Mouse (Mus musculus) embryo, embryonic 9.5 days (tissue): ENCODE measurements at regions not wholly inside any gene's neighbourhood (a gene's known extent, or its start where the extent isn't known, plus 50 kb on each side); places are given as distances from the start of the nearest gene placed in this dataset.
"Not testable (repeated sequence)": the region's sequence is repeated elsewhere in the genome, so short reads cannot be mapped to it uniquely, and the experiment has no call there.

ENCODE experiments used
- DNase-seq: peaks from one replicate; pipeline ENCODE4 v3.0.0-alpha.2; 2017; ENCODE audit errors: extremely low spot score

DNA sequence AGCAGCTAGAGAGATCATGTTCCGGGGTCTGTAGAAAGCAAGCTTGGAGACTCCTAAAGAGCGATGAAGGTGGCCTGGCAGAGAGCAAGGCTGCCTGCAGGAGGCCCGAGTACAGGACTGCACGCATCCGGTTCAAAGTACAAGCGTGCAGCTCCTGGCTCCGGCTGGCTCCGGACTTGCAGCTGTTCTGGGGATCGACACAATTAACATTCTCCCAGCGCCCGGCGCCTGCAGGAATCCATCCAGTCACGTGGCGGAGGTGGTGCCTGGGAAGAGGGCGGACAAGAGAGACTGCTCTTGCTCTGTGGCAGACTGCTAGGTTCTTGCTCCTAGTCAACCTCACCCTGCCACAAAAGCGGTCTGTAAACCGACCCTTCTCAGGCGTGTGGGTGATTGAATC, 86.9 kb downstream of the Bdh1 start:
- DNase-seq: peak; percentile 90

DNA sequence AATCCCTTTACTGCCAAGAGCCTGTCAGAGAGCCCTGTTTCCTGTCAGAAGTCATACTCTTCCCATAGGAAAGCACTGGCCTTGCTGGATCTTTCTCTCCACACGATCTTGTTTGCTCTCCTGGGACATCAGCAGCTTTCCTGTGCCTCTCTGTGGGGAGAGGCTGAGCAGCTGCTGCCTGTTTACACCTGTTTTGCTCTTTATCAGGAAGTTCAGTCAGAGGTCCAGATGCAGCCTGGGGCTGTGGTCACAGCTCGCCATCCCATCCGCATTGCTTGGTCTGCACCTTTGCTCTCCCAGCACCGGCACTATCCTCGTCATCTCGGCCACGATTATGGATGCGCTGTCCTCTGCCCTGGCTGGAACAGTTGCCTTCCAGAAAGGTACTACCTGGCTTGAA, 88.0 kb downstream of the Bdh1 start:
- DNase-seq: peak; percentile 15

DNA sequence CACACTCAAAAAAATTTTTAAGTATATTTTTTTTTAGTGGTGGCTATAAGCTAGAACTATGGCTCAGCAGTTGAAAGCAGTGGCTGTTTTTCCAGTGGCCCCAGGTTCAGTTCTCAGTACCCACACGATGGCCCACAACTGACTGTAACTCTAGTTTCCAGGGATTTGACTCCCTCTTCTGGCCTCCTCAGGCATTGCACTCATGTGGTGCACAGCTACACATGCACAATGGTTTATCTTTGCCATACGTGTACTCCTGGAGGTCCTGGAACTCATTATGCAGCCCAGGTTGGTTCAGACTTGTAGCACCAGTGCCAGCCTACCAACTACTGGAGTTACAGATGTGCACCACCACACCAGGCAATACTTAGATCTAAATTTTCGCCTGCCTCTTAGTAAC, 96.7 kb downstream of the Bdh1 start:
- no peak for DNase-seq

DNA sequence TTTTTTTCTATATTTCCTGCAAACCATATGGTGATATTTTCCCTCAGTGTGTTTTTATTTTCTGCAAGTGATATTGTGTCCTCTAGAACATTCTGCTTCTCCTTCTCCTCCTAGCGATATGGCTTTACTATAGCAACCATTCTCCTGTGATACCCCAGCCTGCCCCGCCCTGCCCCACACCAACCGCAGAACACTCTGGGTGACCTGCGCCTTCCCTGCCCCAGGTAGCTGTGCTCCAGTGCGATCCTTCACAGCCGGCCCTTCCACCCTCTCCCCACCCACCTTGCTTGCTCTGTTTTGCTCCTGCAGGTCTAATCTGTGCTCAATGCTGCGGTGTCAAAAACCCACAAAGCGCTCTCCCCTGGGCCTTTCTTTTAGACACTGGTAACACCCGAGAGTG, 98.0 kb downstream of the Bdh1 start:
- no peak for DNase-seq

DNA sequence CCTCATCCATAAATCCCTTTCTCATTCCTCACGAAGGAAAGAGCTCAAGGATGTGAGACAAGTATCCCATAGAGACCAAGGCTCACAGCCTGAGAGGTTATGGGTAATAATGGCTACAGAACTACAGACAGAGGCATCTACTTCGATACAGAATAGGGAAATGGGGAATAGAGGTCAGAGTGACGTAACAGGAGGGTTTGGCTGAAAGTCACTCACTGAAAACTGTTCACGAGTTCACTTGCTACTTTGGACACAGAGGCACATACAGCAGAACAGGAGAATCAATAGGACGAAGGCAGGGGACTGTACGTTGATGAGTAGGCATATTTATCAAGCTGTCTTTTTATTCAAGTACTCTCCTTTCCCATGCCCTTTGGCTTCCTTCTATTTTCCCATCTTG, 99.7 kb downstream of the Bdh1 start:
- no peak for DNase-seq

DNA sequence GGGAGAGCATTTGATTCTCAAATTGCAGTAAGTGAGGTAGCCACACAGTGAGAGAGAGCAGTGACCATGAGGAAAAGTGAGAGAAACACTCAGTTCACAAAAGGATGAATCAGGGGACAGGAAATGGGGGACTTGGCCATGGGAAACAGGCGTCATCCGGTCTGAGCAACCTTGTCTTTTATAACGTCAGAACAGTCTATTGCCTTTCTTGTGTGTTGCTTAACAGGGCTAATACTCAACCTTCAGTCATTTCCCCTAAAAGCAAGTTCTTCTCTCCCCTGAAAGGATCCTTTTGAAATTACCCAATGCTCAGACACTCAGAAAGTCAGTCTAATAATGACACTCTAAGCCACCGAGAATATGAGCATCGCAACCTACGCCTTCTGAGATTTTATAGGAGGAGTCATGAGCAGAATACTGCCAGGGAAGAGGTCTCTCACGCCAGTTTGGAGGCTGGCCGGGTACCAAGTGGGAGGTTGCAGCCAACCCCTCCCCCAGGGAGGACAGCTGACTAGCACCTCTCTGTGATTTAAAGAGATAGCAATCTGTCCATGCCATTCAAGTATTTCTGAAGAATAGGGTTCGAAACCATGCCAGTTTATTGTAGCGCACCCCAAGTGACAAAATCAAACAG, 104.7 kb downstream of the Bdh1 start:
- DNase-seq: no peak

DNA sequence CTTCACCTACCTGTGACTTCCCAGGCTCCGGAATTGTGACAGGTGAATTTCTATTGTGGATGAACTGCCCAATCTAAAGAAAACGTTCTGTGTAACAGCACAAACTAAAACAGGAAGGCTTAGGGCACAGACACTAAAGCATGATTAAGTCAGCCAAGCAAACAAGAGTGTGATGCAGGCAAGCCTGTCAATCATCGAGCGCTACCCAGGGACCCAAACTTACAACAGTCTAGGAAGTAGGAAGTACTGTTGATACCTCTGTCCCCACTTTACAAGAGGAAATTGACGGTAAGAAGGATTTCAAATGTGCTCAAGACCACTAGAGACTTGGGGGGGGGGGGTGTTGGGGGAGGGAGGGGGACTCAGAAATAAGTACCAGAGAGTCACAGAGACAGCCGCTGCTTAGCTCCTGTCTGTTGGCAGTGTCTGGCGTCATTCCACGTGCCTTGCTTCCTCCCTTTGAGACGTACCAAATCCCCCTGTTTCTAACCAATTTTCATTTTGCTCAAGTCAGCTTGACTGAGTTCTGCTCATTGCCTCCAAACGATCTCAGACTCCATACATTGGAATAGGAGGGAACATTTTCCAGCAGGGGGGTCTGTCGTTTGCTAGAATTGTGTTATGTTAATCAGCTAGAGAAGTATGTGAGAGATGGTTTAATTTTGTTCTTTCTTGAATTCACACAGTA, 106.7 kb downstream of the Bdh1 start:
- no peak for DNase-seq

DNA sequence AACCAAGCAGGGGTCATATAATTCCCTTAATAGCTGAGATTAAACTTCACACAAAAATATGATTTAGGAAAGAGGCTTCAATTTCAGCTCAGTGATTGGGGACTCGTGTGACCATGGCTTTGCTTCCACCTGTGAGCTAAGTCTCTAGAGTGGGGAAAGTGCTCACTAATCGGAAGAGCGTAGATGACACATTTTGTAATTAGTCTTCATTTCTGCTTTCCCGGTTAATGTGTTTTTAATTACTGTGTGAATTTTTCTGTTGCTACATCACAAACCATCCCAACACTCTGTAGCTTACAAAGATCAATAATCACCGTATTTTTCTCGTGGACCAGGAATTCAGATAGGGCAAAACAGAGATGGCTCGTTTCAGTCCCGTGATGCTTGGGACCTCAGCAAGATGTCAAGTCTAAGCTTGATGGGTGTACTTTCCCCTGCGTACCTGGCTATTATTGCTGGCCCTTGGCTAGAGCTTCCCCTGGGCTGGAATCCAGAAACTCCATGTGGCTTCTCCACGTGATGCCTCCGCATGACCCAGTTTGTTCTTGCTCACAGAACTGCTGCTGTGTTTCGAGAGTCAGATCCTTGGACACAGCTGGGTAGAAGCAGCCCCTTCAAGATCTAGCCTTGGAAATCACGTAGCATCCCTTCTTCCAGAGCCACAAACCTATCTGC, 107.3 kb downstream of the Bdh1 start:
- no peak for DNase-seq

DNA sequence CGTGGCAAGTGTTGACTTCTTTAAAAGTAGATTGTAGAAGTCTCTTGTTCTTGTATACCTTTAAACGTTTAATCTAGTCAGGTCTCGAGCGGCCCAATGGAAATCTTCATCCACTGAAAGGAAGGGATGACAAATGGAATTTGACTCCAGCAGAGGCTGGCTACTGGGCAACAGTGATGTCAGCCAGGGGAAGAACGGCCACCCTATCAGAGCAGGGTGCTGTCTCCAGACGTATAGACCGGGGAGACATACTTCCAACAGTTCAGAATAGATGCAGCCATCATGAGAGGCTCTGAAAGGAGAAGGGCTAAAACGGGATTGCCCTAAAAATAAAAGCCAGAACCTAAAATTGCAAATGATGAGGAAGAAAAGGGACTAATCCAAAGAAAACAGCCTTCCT, 108.0 kb downstream of the Bdh1 start:
- no peak for DNase-seq

DNA sequence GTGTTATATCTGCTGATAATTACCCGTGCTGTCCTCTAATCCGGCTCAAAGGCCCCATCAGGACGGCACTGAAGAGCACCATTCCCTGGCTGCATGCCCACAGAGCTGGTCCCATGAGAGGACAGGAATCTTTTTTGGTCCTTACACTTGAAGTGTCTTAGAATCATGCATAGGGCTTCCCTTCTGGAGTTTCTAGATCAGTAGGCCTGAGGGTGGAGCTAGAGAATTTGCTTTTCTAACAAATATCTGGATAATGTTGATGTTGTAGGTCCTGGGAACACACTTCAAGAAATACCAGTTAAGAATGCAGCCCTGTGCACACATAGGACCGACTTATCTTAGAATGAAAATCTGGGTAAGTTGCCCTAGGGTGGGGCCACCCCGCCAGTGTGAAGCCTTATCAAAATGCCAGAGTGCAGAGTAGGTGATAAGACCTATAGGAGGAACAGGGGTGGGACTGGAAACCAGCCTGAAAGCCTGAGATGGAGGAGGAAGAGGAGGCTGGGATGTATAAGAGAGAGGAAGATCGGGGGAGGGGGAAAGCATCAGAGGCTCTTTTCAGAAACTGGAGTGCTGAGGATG, 111.2 kb downstream of the Bdh1 start:
- DNase-seq: no peak

DNA sequence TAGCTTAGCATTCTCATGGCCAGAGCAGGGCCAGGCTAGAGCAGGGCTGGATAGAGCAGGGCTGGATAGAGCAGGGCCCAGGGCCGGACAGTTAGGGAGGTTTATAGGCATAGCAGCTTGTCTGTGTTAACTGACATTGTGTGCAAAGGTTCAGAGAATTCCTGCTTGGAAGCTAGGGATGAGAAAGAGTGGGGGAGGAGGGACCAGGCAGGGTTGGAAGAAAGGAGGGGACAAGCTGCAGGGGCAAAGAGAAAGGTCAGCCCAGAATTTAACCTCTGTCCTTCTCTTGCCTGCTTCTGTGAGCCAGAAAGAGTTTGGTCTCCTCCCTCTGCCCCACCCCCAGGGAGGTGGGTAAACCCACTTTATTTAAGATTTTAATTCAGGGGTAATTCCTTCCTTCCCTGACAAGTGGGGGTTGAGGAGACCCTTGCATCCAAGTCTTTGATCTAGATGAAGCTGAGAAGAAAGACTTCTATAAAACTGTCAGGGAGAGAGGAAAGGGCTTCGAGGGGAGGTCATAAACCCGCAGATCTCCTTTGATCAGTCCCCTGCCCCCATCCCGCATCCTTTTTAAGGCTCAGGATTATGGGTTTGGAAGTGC, 112.9 kb downstream of the Bdh1 start:
- peak; percentile 86 for DNase-seq

DNA sequence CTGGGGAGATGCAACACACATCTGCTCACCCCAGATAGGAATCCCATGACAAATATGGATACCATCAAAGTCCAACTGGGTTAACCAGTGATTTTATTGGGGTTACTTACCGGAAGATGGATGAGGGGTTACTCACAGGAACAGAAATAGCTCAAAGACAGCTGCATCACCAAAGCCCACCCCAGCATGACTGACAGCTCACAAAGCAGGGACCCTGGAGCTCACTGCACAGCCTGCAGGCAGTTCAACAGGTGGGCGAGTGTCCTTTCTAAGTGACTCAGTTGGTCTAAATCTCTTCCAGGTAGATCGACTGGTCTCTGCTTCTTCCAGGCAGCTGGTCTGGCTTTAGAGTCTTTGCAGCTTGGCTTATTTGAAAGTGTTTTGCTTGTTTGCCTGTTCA, 114.2 kb downstream of the Bdh1 start:
- no peak for DNase-seq

DNA sequence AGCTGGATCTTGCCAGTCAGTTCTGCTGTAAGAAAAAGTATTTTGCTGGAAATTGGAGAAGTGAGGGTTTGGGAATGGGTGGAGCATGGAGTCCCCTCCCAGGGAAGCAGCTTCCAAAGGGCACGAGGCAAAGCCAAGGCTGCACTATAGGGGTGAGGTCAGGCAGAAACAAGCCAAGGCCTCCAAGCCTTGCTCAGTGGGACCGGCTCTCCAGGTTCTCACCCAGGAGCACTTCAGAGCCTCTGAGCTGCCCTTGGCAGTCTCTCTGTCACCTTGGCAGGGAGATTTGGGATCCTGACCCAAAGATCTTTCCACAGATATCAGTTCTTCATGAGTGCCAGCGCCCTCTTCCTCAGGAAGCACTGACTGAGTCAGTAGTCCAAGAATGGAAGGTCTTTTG, 116.5 kb downstream of the Bdh1 start:
- DNase-seq: no peak

DNA sequence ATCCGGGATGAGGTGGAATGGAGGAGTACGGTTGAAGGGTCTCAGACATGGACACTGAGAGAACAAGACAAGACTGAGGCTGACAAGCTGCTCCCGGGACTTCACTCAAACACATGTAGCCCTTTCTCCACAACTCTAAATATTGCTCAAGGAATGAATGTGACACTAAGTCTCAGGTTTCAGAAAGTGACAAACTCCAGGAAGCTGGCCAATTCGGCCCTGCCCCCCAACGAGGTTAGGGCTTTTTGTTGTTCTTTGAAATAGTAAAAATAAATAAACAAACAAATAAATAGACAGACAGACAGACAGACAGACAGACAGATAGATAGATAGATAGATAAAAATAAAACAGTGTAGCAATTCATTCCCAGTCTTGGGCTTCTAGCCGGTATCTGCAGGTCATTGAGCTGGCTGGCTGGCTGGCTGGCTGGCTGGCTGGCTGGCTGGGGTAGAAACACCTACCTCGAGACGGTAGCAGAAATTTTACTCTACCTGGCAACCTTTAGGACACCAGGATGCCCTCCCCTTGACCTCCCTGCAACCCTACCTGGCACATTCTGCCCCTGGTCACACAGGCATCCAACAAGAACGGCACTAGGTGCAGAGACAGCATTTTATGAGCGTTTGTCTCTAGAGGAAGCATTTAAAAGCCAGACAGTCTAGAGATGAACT, 119.6 kb upstream of the Dlg1 start:
- DNase-seq: no peak

DNA sequence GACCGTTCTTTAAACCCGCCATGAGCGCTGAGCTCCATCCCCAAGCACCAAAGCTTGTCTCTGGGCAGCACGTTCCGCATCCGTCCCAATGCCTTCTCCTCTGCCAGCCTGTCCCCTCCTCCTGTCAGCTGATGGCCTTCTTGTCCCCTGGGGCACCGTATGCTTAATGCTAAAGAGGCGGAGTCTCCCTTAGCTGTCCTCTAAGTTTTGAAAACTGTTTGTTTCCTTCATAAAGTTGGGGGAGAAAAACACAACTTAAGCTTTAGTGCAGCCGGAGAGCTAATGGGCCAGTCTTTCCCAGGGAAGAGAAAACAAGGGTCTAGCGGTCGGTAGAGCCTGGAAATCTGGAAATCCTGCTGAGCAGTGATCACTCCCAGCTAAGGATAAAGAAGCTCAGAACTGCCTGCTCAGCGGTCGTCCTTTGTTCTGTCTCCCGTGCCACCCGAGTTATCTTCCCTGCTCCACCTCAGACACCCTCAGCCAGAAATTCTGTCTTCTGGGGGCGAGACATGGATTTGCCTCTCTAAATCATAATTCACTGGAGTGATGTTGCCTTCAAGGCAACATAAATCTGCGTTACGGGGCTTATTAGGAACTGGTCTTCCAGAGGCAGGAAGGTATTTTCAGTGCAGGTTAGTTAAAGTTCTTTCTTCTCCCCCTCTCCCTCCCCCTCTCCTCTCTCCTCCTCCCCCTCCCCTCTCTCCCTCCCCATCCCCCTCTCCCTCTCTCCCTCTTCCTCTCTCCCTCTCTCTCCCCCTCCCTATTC, 117.0 kb upstream of the Dlg1 start:
- peak; percentile 76 for DNase-seq

DNA sequence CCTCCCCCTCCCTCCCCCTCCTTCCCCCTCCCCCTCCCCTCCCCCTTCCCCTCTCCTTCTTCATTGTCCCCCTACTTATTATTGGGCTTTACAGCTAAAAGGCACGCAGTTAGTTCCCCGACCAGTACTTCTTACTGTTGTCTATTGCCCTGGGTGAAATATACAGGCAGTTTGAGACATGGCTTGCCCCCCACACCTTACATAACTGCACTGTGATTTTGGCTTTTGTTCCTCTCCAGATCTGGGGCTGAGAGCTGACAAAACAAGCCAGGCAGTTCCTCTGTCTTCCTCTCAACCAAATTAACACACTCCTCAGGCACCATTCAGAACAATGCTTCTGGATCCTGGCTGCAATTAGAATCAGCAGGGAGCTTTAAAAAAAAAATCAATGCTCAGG, 116.4 kb upstream of the Dlg1 start:
- peak; percentile 50 for DNase-seq

DNA sequence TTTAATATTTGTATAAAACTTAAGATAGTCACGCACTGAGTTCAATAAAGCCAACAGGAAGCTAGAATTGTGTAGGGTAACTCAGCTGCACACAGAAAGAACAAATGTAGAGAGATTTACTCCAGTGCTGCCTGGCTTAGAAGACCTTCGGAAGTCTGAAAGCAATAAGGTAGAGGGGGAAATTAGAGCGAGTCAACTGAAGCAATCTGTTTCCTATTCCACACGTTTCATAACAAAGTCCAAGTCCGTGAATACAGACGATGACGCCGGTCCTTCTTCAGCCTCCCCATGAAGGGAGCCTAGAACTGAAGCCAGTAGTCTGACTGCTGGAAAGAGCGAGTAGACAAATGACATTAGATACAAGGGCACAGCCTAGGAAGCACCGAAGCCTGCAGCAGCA, 115.9 kb upstream of the Dlg1 start:
- peak; percentile 20 for DNase-seq

DNA sequence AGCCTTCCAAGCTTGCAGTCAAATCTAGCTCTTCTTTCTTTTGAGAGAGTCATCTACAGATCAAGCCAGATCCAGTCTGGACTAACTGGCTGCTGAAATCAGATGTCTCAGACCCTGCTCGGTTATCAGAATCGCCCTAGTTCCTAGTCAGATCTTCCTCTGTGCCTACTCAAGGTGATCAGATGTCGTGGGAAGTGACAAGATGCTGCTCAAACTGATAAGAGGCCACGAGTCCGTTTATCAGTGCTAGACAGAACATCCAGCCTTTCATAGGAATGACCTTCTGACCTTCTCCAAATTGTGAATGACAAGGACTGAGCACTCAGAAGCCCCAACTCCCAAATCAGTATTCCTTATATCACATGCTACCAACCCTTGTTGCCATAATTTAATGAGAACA, 113.3 kb upstream of the Dlg1 start:
- DNase-seq: no peak

DNA sequence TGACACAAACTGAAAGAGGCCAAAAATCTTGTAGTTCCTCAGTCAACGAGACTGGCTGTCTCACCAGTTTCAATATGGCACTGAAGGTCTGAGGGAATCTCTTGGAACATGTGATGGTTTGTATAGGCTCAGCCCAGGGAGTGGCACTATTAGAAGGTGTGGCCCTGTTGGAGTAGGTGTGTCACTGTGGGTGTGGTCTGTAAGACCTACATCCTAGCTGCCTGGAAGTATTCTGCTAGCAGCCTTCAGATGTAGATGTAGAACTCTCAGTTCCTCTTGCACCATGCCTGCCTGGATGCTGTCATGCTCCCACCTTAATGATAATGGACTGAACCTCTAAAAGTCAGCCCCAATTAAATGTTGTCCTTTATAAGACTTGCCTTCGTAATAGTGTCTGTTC, 112.7 kb upstream of the Dlg1 start:
- DNase-seq: not testable (repeated sequence)

DNA sequence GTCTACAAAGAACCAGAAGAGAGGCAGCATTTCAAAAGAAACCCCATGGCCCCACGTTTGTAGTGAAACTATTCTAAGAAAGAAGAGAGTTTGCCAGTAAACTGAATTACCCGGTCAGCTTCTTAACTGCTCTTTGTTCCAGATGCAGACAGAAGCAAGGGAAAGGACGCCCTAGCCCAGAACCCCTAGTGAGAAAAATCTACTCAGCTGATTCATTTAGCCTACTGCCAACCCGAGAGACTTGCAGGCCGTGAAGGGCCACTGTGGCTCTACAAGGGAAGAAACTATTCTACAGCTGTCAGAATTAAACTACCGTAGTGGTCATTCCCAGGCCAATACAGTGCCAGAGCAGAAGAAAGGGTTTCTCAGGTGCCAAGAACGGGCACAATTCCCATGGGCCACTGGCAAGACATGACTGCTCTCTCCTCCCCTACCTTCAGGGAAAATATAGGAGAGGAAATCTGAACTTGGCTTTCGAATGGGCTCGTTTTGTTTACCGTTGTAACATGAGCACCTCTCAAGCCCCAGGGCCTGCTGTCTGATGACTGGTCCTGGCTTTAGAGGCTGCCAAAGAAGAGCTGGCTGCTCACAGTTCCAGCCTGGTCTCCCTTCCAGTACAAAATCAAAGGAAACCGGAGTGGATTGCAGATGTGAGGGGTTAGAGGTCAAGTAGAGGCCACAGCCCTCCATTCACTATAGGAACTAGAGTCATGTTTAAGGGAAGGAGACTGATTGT, 111.7 kb upstream of the Dlg1 start:
- DNase-seq: peak; percentile 78
